Mouse (Mus musculus) retina, postnatal 7 days (tissue): ENCODE results near the gene Hk2.

Experiments used
- DNase-seq: peaks from one replicate; pipeline ENCODE4 v3.0.0-alpha.2; 2012; ENCODE audit warnings: low read depth, low spot score

The Hk2 gene

DNA sequence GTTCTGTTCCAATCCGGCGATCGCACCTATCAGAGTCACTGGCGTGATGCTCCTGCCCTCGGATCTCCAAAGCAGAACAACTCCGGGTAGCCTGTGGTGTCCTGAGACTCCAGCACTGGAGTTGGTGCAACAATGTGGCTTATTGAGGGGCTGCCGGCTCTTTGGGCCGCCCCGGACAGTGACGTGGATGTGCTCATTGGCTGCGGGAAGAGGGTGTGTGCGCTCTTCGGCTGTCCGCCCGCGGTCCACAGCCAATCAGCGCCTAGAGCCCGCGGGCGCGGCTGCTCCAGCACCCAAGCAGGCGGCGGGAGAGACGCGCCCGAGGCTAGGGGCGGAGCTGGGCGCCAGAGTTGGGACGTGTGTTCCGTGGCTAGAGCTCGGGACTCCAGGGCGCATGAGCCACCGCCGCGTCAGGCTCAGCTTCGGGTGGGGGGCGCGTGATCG is at the start of gene Hk2:
Hk2 (minus strand) TSS at position 134 of the 444 bp plus-strand sequence.
- DNase-seq, result peak; percentile 65

DNA sequence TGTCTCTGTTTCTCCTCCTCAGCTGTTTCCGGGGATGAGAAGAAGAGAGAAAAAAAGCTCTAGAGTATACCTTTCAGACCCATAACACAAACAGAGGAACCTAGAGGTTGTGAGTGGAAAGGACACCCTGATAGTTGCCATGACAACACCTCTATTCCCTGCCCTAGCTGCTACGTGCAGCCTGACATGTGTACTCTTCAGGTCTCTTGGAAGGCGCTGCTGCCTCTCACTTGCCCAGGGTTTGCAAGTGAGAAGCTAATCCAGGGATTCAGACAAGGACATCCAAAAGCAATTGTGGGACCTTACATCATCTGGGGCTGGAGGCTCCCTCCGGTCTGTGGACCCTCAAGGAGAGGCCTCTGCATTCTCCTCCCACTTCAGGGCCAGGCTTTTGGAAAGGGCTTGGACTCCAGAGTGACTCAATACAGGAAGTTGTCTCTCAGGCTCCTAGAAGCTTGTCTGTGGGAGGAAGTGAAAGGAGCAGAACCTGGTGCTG is 47.6 kb upstream of the Hk2 start:
- DNase-seq, result no peak

GRCm38 (mm10) chr6:82820716-82821115 is 46.5 kb upstream of the Hk2 start:
- DNase-seq, result no peak

DNA sequence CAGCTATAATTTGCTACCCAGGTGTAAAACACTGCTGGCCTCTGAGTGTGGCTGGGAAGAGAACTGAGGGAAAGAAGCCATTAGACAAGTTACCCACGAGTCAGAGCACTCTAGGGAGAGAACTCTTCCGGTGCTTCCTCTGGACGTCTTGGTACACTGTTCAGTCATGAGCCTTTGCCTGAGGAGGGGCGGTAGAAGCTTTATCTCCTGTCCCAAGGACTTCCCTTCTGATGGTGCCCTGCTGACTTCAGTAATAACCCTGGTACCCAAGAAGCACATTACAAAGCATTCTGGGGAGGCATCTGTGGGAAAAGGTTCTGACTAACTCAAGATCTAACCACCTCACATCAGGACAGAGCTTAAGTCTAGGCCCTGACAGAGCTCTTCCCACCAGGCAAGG is 40.6 kb upstream of the Hk2 start:
- DNase-seq, result no peak

DNA sequence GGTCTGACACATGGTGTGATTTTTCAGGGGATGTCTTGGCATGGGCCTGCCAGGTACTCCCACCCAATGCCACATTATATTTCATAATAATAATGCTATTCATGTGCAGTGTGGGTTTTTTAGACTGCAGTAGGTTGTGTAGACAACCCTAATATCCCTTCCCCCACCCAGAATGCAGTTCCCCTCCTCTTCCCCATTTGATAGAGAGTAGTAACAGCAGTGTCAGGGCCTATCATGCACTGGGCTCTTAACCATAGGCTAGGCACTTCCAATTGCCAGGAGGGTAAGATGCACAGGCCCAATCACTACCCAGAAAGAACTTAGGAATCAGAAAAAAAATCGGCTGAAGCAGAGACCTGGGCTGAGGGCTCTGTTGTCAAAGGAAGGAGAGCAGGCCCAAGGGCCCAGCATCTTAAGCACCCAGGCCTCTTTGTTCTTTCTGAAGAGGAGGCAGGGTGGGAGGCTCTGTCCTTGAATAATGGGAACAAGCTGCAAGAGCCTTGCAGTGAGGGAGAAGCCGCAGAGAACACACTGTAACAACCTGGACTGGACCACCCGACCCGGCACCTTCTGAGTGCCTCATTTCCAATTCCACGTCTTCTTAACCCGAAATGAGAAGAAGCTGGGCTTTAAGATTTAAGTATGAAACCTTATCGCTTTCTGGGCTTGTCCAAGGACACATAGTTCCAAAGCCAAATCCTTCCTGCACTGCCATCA is 33.9 kb upstream of the Hk2 start:
- no peak for DNase-seq

DNA sequence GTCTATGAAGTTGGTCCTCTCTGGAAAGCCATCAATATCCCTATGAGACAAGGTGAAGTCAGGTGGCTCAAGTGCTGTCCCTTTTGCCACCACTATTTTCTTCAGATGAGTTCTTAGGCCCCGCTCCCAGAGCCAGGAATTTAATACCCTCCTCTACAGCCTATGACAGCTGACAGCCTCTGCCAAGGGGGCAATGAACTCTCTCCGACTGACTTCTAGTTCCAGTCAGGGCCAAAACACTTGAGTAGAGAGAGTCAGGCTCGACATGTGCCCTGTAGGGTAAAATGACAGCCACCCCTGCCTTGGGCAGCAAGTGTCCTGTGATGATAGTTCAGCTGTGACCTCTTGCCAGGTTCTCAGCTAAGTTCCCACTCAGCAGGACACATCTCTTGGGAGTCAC is 32.7 kb upstream of the Hk2 start:
- DNase-seq, result no peak

DNA sequence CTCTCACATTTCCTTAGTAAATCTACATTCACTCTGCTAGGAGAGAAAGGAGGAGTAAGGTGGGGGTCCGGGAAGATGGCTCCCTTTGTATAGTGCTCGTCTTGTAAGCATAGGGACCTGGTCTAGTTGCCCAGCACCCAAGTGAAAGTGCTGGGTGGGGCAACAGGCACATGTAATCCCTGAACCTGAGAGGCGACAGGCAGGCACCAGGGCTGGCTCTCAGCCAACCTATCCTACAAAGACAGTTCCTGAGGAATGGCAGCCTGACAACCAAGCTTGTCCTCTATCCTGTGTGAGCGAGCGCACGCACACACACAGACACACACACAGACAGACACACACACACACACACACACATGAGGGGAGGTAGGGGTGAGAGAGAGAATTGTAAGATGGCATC is 32.2 kb upstream of the Hk2 start:
- DNase-seq, result no peak

DNA sequence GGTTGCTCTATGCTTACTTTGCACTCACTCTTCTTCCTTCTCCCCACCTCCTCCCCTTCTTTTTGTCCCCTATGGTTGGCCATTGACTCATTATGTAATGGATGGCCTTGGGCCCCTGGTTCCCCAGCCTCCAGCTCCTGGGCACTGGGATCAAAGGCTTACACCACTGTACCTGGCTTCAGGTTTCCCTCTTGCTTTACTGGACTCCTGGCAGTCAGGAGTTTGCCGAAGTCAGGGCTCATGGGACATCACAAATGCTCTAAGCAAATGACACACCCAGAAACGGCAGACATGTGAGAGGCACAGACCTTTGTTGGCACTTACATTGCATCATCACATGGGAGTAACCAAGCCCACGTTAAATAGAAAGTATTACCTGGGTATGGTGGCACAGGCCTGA is 31.6 kb upstream of the Hk2 start:
- no peak for DNase-seq

GRCm38 (mm10) chr6:82804984-82805383 is 30.7 kb upstream of the Hk2 start:
- no peak for DNase-seq

GRCm38 (mm10) chr6:82798202-82798737 is 24.0 kb upstream of the Hk2 start:
- DNase-seq, result no peak

DNA sequence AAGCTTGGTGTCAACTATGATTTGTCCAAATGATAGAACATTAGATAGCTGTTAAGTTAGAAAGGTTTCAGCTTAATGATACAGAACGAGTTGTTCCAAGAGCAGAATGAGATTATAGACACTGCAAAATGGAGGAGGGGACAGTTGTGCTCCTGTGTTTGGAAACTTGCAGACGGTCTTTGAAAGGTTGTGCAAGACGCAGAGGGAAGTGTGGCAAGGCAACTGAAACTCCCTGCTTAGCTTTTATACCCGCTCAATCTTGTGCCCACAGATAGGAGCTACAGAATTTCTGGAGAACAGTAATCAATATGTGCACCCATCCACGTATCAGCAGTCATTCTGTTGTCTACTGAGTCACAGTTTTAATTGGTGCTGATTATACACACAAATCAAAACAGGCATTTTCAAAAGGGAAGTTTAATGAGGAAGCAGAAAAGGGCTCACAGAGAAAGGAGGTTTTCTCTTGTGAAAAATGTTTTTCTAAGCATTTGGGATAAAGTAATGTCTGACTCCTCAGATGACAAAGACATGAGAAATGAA is 23.1 kb upstream of the Hk2 start:
- no peak for DNase-seq

DNA sequence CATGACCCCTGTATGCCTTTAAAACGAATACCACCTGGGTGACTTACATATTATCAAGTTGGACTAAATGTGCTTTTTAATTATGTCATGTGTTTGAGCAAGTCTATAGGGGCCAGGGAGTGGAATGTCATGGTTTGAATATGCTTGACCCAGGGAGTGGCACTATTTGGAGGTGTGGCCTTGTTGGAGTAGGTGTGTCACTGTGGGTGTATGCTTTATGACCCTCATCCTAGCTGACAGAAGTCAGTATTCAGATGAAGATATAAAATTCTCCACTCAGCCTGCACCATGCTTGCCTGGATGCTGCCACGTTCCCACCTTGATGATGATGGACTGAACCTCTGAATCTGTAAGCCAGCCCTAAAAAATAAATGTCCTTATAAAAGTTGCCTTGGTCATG is 16.6 kb upstream of the Hk2 start:
- no peak for DNase-seq

GRCm38 (mm10) chr6:82783906-82784305 is 9.7 kb upstream of the Hk2 start:
- no peak for DNase-seq

DNA sequence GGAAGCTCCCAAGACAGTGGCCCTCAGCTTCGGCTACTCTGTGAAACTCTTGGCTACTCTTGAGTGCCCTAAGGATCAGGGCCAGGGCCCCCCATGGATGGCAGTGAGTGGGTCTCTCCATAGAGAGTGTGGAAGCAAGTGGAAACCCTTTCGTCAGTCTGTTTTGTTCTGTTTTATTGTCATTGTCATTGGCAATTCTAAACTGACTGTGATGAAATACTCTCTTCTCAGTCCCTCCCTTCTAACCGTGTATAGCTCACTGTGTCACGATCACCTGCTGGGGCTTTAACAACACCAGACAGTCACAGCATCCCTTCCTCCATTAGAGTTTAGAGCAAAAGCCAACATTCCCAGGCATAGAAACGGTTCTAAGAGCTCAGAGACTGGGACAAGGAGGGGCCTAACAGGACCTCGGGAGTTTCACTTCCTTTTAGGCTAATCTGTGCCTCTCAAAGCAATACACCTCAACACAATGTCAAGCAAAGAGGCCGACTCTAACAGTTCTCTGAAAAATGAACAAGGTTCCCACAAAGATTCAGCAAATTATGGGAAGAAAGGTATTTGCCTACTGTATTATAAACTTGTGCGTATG is 6.6 kb upstream of the Hk2 start:
- DNase-seq, result no peak

GRCm38 (mm10) chr6:82780369-82780768 is 6.1 kb upstream of the Hk2 start:
- no peak for DNase-seq

DNA sequence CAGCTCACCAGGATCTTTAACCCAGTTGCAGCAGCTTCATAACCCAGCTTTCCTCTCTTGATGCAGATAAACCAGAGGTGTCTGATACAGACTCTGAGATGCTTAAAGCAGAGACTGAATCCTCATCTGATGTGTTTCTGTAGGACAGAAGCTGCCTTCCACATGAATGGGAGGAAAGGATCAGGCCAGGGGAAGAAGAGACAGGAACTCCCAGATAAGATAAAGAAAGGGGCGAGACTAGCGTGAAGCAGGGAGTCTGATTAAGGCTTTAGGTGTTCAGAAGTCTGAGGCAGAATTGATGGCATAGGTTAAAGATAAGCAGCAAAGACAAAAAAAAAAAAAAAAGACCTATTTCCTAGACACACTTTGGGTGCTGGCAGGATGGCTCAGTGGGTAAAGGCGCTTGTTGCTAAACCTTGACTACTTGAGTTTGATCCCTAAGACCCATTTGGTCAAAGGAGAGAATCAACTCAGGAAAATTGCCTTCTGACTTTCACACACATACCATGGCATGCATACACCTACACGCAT is 2.9 kb upstream of the Hk2 start:
- DNase-seq, result no peak

DNA sequence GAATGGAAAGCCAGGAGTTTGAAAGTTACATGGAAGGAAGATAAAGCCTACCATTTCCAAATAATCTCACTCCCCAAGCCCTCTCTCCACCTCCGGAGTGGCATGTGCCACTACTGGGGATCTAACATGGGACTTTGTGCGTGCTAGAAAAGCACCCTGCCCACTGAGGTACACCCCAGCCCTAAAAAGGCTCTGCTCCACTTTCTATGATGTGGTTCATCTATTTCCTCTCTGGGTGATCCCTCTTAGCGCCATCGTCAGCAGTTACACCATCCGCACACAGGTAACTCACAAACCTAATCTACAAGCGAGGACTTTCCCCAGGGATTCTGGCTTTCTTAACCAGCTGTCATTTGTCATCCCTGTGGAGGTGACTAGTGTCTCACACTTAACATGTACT is 1.1 kb upstream of the Hk2 start:
- no peak for DNase-seq

DNA sequence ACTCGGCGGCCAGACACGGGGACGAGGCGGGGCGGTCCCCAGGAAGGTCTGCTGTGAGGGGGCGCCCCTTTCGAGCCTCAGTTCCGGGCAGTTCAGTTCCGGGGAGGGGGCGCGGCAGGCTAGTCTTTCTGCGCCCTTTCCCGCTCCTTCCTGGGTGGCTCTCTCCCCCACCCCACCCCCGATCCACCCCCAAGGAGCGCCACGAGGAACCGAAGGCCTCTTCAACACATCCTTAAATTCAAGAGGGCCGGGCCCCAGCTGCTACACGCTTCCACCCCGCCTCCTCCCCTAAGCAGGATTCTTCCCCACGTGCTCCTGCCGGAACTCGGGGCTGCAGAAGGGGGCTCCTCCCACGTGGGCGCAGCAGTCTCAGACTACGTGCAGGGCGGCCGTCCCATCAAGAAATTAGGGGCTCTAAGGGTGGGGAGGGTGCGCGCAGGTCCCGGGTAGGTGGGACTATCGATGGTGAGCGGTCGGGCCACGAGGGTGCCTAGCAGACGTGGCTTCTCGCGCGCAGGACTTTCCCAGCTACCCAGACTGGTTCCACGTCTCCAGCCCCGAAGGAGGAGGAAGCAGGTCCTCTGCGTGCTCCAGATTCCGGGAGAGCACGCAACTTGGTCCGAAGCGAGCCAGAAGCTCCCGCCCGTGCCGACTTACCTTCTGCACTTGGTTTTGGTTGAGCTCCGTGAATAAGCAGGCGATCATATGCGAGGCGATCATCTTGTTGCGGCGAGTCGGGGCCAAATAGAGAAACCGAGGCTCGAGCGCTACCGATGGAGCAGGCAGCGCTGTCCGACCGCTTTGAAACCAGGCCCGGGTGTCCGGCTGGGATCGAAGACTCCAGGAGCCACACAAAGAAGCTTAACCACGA is 758 bp downstream of the Hk2 start:
- DNase-seq, result no peak

- DNase-seq, result no peak
These were observed 1.7 kb downstream of the Hk2 start for GRCm38 (mm10) chr6:82772451-82773101.

- DNase-seq, result no peak
These were observed 2.3 kb downstream of the Hk2 start for GRCm38 (mm10) chr6:82771981-82772409.

- DNase-seq, result no peak
These were observed 3.2 kb downstream of the Hk2 start for GRCm38 (mm10) chr6:82771059-82771458.
